Comparison of ENCODE assay signal across 11 mouse cellular contexts in genomic region chr15:10661961-10662606, GRCm38 (mm10). TPM values are rescaled to one million over a fixed set of nuclear protein-coding genes. Genes with fewer than 3 reads are reported as not detected.
DNase-seq lines count a peak whose midpoint lies in the region; ATAC-seq and TF ChIP-seq lines count a peak whose summit lies in the region.
"Had no signal": no experiment of that assay in that cellular context is flagged by ENCODE, and none has a peak within 500 bp of the region (broad histone marks: within the 10 kb centered on the region; RNA-seq: fewer than 3 reads in every experiment).

No protein-coding gene starts in this region.

- no peaks in the 10 kb centered on the region for H3K9me3 ChIP-seq in heart, embryonic 14.5 days (ENCODE audit: control insufficient read depth, low read length)
- H3K9me3 ChIP-seq in heart, embryonic 11.5 days (replicated peaks; ENCODE audit: control insufficient read depth, low read length): no peaks in the 10 kb centered on the region
- no peaks in the 10 kb centered on the region for H3K9me3 ChIP-seq in embryonic facial prominence, embryonic 10.5 days
- H3K9me3 ChIP-seq: embryonic facial prominence, embryonic 12.5 days; neural tube, embryonic 13.5 days had no signal

- 0 out of 2 replicates have a peak overlapping the region, but pooled peaks have one; percentile 8 for H3K4me2 ChIP-seq in heart, embryonic 14.5 days (ENCODE audit: low read length)
- no peak overlapping the region for H3K4me2 ChIP-seq in heart, embryonic 11.5 days
- H3K4me2 ChIP-seq: embryonic facial prominence, embryonic 12.5 days; neural tube, embryonic 13.5 days had no signal

- no peak for DNase-seq in testis, postnatal 14 days (ENCODE audit: low spot score)
- no peak for DNase-seq in gastrocnemius, adult 8-10 months (ENCODE audit: low spot score in 2 of 2)
- DNase-seq in embryonic facial prominence, embryonic 10.5 days (ENCODE audit: low spot score): no peak
- no peak for DNase-seq in layer of hippocampus, adult 18-20 months (ENCODE audit: low spot score in 2 of 2)
- DNase-seq: lung, adult 18-20 months had no signal

- peaks cover 8 to 22% of the 10 kb centered on the region in 2 experiments for H3K4me1 ChIP-seq in heart, embryonic 14.5 days (ENCODE audit: control insufficient read depth in 2 of 2, insufficient read depth in 2 of 2, low read length in 2 of 2)
- H3K4me1 ChIP-seq in heart, embryonic 11.5 days (ENCODE audit: control insufficient read depth, insufficient read depth, low read length): peaks cover 17% of the 10 kb centered on the region
- H3K4me1 ChIP-seq in testis, adult 2 months (ENCODE audit: control insufficient read depth, insufficient read depth, low read length): peaks cover 2% of the 10 kb centered on the region; the same call in 1 of the 2 replicates
- peaks cover 17% of the 10 kb centered on the region for H3K4me1 ChIP-seq in embryonic facial prominence, embryonic 10.5 days
- H3K4me1 ChIP-seq: embryonic facial prominence, embryonic 12.5 days had no signal

- no peaks in the 10 kb centered on the region for H3K36me3 ChIP-seq in heart, embryonic 14.5 days (ENCODE audit: control insufficient read depth, insufficient read depth, low read length)
- no peaks in the 10 kb centered on the region for H3K36me3 ChIP-seq in heart, embryonic 11.5 days (ENCODE audit: control insufficient read depth, insufficient read depth, low read length)
- H3K36me3 ChIP-seq in testis, adult 2 months (ENCODE audit: control insufficient read depth, insufficient read depth, low read length): no peaks in the 10 kb centered on the region
- peaks cover 36% of the 10 kb centered on the region for H3K36me3 ChIP-seq in embryonic facial prominence, embryonic 10.5 days (replicated peaks)
- H3K36me3 ChIP-seq: embryonic facial prominence, embryonic 12.5 days; neural tube, embryonic 13.5 days had no signal

- 12% methylated on average over 3 of the region's 3 CpGs for WGBS in heart, embryonic 14.5 days
- 17% methylated on average over 3 of the region's 3 CpGs for whole genome bisulfite sequencing in heart, embryonic 11.5 days (ENCODE audit: insufficient replicate concordance)
- WGBS in embryonic facial prominence, embryonic 10.5 days: 61% methylated on average over 3 of the region's 3 CpGs

- no peak overlapping the region for H3K4me3 ChIP-seq in heart, embryonic 14.5 days (ENCODE audit: control insufficient read depth in 1 of 2, insufficient read depth in 1 of 2, low read depth in 1 of 2, low read length in 2 of 2)
- H3K4me3 ChIP-seq in heart, embryonic 11.5 days (ENCODE audit: low read depth, low read length): no peak overlapping the region
- no peak overlapping the region for H3K4me3 ChIP-seq in testis, adult 2 months (ENCODE audit: control insufficient read depth, low read depth, low read length)
- H3K4me3 ChIP-seq in embryonic facial prominence, embryonic 10.5 days: no peak overlapping the region
- H3K4me3 ChIP-seq: embryonic facial prominence, embryonic 12.5 days; neural tube, embryonic 13.5 days had no signal

- no peaks in the 10 kb centered on the region for H3K27me3 ChIP-seq in heart, embryonic 14.5 days (ENCODE audit: control insufficient read depth, insufficient read depth, low read length)
- H3K27me3 ChIP-seq in heart, embryonic 11.5 days (ENCODE audit: control insufficient read depth, insufficient read depth, low read length): peaks cover 10% of the 10 kb centered on the region; the same call in 1 of the 2 replicates
- no peaks in the 10 kb centered on the region for H3K27me3 ChIP-seq in testis, adult 2 months (ENCODE audit: control insufficient read depth, insufficient read depth, low read length)
- H3K27me3 ChIP-seq in embryonic facial prominence, embryonic 10.5 days (replicated peaks; ENCODE audit: low read depth, poor library complexity, severe bottlenecking): no peaks in the 10 kb centered on the region
- H3K27me3 ChIP-seq: embryonic facial prominence, embryonic 12.5 days; neural tube, embryonic 13.5 days had no signal

- TF ChIP-seq CTCF in testis, adult 2 months (IDR thresholded peaks at IDR 0.05; ENCODE audit: control insufficient read depth, insufficient read depth, insufficient replicate concordance, low read depth, low read length): no peak

- no peak overlapping the region for H3K9ac ChIP-seq in heart, embryonic 14.5 days (ENCODE audit: low read length)
- H3K9ac ChIP-seq in heart, embryonic 11.5 days (ENCODE audit: low read depth, low read length): no peak overlapping the region
- H3K9ac ChIP-seq: embryonic facial prominence, embryonic 12.5 days; neural tube, embryonic 13.5 days had no signal

- TF ChIP-seq POLR2A in testis, adult 2 months (IDR thresholded peaks at IDR 0.05; ENCODE audit: control insufficient read depth, low read depth, low read length): no peak

- ATAC-seq in heart, embryonic 14.5 days (ENCODE audit: insufficient number of reproducible peaks, insufficient read depth, low FRiP score, low read depth): peak; percentile 66; the same call in 1 of the 2 replicates
- no peak for ATAC-seq in heart, embryonic 11.5 days (replicated peaks; ENCODE audit: insufficient number of reproducible peaks, low FRiP score, low TSS enrichment)
- peak; percentile 25 for ATAC-seq in inflammation-experienced regulatory T-cells, adult 6 months

- H3K27ac ChIP-seq in heart, embryonic 14.5 days (replicated peaks in 1 of 2; ENCODE audit: control insufficient read depth in 1 of 2, insufficient read depth in 1 of 2, low read depth in 2 of 2, low read length in 2 of 2): 0 out of 4 replicates have a peak overlapping the region, but pooled peaks of 1 of the 2 experiments have one; percentile 28
- no peak overlapping the region for H3K27ac ChIP-seq in heart, embryonic 11.5 days (ENCODE audit: low read depth, low read length)
- H3K27ac ChIP-seq in testis, adult 2 months (ENCODE audit: control insufficient read depth, insufficient read depth, low read depth, low read length): peak overlapping the region; percentile 32
- no peak overlapping the region for H3K27ac ChIP-seq in embryonic facial prominence, embryonic 10.5 days (replicated peaks)
- H3K27ac ChIP-seq: embryonic facial prominence, embryonic 12.5 days; neural tube, embryonic 13.5 days had no signal

RNA-seq across cellular contexts. Expression of gene Rai14, which starts 52.3 kb away (rescaled TPM):
- 12.9 and 14.9 TPM in 2 replicates for polyA plus RNA-seq in heart, embryonic 14.5 days (2014; fragmentation: Nextera tagmentation; extraction: Ambion mirVana)
- polyA plus RNA-seq in heart, embryonic 11.5 days (2014; fragmentation: Nextera tagmentation; extraction: Ambion mirVana): 30.5 and 30.6 TPM in 2 replicates
- polyA plus RNA-seq in testis, adult 2 months (2012; rRNA removed): 66.8 and 80.0 TPM in 2 replicates
- 1 to 10 TPM in 2 of 3 experiments, under 1 TPM in 1; 0.56 to 6.8 (median 1.9) TPM for polyA plus RNA-seq in inflammation-experienced regulatory T-cells, adult 6 months (2017; shearing (Covaris generic))
- 1 to 10 TPM; 3.8 to 6.1 (median 5.1) TPM for total RNA-seq in gastrocnemius, adult 8-10 months (2022)
- polyA plus RNA-seq in embryonic facial prominence, embryonic 10.5 days (2016; fragmentation: Nextera tagmentation; extraction: Ambion mirVana): 73.2 and 75.8 TPM in 2 replicates
- 1 to 10 TPM; 4.8 to 5.1 TPM for total RNA-seq in layer of hippocampus, adult 18-20 months (2021)
